Mouse (Mus musculus) brain, embryonic 14.5 days (tissue): ENCODE data around the gene Wdr5.

Experiments
- CTCF ChIP-seq: fragments of 200-500 bp; IDR thresholded peaks from 2 replicates; pipeline ENCODE4 v1.5.1; 2012; ENCODE audit warnings: inconsistent platforms, mild to moderate bottlenecking, moderate library complexity, borderline replicate concordance; ENCODE audit not compliant: insufficient read depth, insufficient read length; ENCODE audit errors: extremely low read depth
- POLR2A ChIP-seq: fragments of 200-500 bp; IDR thresholded peaks from 2 replicates; pipeline ENCODE4 v1.6.1; 2012; ENCODE audit warnings: mild to moderate bottlenecking, inconsistent platforms, borderline replicate concordance; ENCODE audit not compliant: poor library complexity, insufficient read depth, insufficient read length, severe bottlenecking; ENCODE audit errors: extremely low read depth

GRCm38 (mm10) chr2:27518283-27518682, 3.3 kb downstream of the Wdr5 start:
- TF ChIP-seq CTCF = peak; percentile 37; the same call in 1 of the 2 replicates
- no peak for TF ChIP-seq POLR2A
